Mouse (Mus musculus) testis, adult 2 months (tissue): ENCODE data around the gene 3110082I17Rik.

ENCODE experiments used
- CTCF ChIP-seq: fragments of 200-500 bp; IDR thresholded peaks from 2 replicates; pipeline ENCODE4 v1.5.1; 2012; ENCODE audit warnings: low read depth, mild to moderate bottlenecking, inconsistent platforms, low read length, moderate library complexity; ENCODE audit not compliant: control insufficient read depth, insufficient read depth, insufficient replicate concordance
- POLR2A ChIP-seq: fragments of 200-500 bp; IDR thresholded peaks from 2 replicates; pipeline ENCODE4 v1.6.1; 2012; ENCODE audit warnings: low read depth, mild to moderate bottlenecking, inconsistent platforms, low read length, moderate library complexity; ENCODE audit not compliant: control insufficient read depth

DNA sequence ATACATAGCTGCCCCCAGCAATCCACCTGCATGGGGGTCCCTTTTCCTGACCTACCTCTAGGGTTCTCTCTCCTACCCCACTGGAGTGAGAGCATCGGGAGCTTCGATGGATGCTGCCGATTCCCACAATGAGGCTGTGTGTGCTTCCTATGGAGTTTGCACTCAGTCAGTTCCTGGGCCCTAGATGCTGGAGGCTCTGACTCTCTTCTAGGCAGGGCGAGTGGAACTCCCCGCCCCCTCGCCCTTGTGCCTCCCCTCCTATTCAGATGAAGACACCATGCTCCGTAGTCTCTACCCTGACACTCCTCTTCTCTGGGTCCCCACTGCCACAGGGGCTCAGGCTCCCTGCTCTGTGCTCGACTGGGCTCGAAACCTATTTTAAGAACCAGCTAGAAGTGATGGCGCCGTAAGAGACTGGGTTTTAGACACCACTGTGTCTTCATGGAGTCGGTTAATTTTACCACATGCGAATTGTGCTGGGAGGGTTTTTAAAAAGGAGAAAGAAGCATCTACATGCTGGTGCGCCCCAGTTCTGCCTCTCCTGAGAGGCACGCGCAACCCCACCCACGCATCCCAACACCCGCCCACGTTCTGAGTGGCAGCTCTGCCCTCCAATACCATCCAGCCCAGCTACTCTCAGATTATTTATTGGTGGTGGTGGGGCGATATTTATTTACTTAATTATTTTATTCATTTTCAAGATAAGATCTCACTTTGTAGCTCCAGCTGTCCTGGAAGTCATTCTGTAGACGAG, 142.4 kb downstream of the 3110082I17Rik start:
- TF ChIP-seq CTCF (no peak), POLR2A (no peak)
